Mouse (Mus musculus): ENCODE results near the gene Mtus2.

DNA sequence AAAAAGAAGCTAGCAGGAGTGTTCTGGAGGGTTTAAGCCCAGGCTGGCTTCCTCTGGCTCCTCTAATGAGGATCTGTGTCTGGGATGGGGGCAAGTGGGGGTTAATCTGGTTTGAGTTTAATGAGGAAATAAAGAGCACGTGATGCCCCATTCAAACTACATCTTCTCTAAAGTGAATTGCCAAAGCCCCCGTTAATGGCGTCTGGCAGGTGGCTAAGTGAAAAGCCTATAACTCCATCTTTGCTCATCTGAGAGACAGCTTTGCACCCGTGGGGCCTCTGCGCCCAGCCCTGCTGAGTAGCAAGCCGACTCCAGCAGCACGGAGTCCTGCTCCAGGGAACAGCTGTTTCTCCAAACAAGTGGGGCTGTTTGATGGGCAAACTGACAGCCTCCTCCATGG is 332.8 kb downstream of the Mtus2 start:
- TF ChIP-seq CTCF (IDR thresholded peaks at IDR 0.05; ENCODE audit: low read depth, low read length) (no peak), POLR2A (IDR thresholded peaks at IDR 0.05; ENCODE audit: borderline replicate concordance, low read depth, low read length) (no peak)

Data from bone marrow macrophage, adult 2 months (primary cell).